Mouse (Mus musculus) gonadal fat pad, adult 2 months (tissue): Measurements from ENCODE around the gene Sbp. TPM values are rescaled to one million over a fixed set of nuclear protein-coding genes. Genes with fewer than 3 reads are reported as not detected.
"Not testable (repeated sequence)": the region's sequence is repeated elsewhere in the genome, so short reads cannot be mapped to it uniquely, and the experiment has no call there.

Experiments
- DNase-seq: peaks from one replicate; pipeline ENCODE4 v3.0.0-alpha.2; 2012; ENCODE audit warnings: low read depth
- polyA plus RNA-seq: library from polyadenylated mRNA; depleted of rRNA; stranded (reverse); fragments of >200 nt; gene quantifications from 2 replicates; pipeline ENCODE4 v1.2.3, GENCODE M21; 2012; rRNA removed

Gene Sbp
- polyA plus RNA-seq: not detected in 2 replicates

GRCm38 (mm10) chr17:23941372-23941771 lies at the start of gene Sbp:
Sbp (plus strand) TSS chr17:23941672.
- DNase-seq: no peak

GRCm38 (mm10) chr17:23917158-23917557 lies 24.3 kb upstream of the Sbp start, which contains the start of gene Dcpp3:
Dcpp3 (plus strand) TSS chr17:23917458.
- DNase-seq: not testable (repeated sequence)

GRCm38 (mm10) chr17:23924531-23925007 lies 16.9 kb upstream of the Sbp start:
- no peak for DNase-seq

GRCm38 (mm10) chr17:23925090-23925493 lies 16.4 kb upstream of the Sbp start:
- no peak for DNase-seq

GRCm38 (mm10) chr17:23931157-23931556 lies 10.3 kb upstream of the Sbp start:
- no peak for DNase-seq

- not testable (repeated sequence) for DNase-seq
Observed at GRCm38 (mm10) chr17:23947486-23947885, 6.0 kb downstream of the Sbp start.

GRCm38 (mm10) chr17:23949068-23949467 lies 7.6 kb downstream of the Sbp start:
- DNase-seq: no peak

GRCm38 (mm10) chr17:23950828-23951227 lies 9.4 kb downstream of the Sbp start:
- DNase-seq: peak; percentile 86

- DNase-seq: no peak
Observed at GRCm38 (mm10) chr17:23955174-23955573, 13.7 kb downstream of the Sbp start, which contains the start of gene Sbpl. Sbpl (minus strand) TSS chr17:23955274.

GRCm38 (mm10) chr17:23960084-23960738 lies 18.7 kb downstream of the Sbp start:
- DNase-seq: no peak

GRCm38 (mm10) chr17:23961573-23962122 lies 20.2 kb downstream of the Sbp start:
- no peak for DNase-seq

GRCm38 (mm10) chr17:23965805-23966425 lies 24.4 kb downstream of the Sbp start:
- DNase-seq: no peak

- peak; percentile 90 for DNase-seq
Observed at GRCm38 (mm10) chr17:23966658-23967401, 25.4 kb downstream of the Sbp start.

- DNase-seq: no peak
Observed at GRCm38 (mm10) chr17:23968780-23969179, 27.3 kb downstream of the Sbp start.

GRCm38 (mm10) chr17:23969231-23969630 lies 27.8 kb downstream of the Sbp start:
- no peak for DNase-seq

- DNase-seq: no peak
Observed at GRCm38 (mm10) chr17:23971315-23971714, 29.8 kb downstream of the Sbp start.

GRCm38 (mm10) chr17:23976665-23977064 lies 35.2 kb downstream of the Sbp start:
- no peak for DNase-seq

GRCm38 (mm10) chr17:23979471-23979870 lies 38.0 kb downstream of the Sbp start:
- no peak for DNase-seq

GRCm38 (mm10) chr17:23980297-23980909 lies 38.9 kb downstream of the Sbp start, which contains the start of gene Prss30:
Prss30 (minus strand) TSS chr17:23980566.
- no peak for DNase-seq

GRCm38 (mm10) chr17:23982912-23983311 lies 41.4 kb downstream of the Sbp start:
- DNase-seq: no peak

GRCm38 (mm10) chr17:23984989-23985388 lies 43.5 kb downstream of the Sbp start:
- no peak for DNase-seq

GRCm38 (mm10) chr17:23989802-23990201 lies 48.3 kb downstream of the Sbp start:
- DNase-seq: no peak
